Mouse (Mus musculus) neutrophil, adult 5-6 weeks (primary cell): ENCODE data around the gene Foxn3. TPM values are rescaled to one million over a fixed set of nuclear protein-coding genes. Genes with fewer than 3 reads are reported as not detected.

Source experiments
- ATAC-seq: fragments of 151-379, 151-347 bp; 2 replicates; pipeline ENCODE4 v1.8.0; 2017; ENCODE audit warnings: mild to moderate bottlenecking, moderate TSS enrichment; ENCODE audit not compliant: insufficient number of reproducible peaks, poor library complexity, low FRiP score, severe bottlenecking; ENCODE audit errors: extremely low read depth
- total RNA-seq: library from RNA; stranded (forward); fragments of 200-1000 nt; gene quantifications from 2 replicates; pipeline ENCODE4 v1.2.3, GENCODE M21; 2017

Foxn3 gene
- total RNA-seq, 1 experiment from 2014 or later, result 92.8 TPM

DNA sequence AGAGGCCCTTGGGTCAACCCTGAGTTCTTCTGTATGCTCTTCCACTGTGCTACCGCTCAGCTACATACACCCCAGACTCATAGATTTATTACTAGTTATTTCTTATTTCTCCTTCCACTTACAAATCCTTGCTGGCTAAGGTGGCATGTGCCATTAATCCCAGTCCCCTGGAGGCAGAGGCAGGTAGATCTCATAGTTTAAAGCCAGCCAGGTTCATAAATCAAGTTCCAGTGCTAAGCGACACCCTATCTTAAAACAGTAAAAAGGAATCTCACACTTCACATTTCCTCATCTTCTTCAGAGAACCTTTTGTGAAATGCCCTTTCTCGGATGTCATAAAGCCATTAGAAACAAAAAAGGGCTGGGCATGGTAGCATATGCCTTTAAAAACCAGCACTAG is 120.6 kb downstream of the Foxn3 start:
- ATAC-seq, result no peak

DNA sequence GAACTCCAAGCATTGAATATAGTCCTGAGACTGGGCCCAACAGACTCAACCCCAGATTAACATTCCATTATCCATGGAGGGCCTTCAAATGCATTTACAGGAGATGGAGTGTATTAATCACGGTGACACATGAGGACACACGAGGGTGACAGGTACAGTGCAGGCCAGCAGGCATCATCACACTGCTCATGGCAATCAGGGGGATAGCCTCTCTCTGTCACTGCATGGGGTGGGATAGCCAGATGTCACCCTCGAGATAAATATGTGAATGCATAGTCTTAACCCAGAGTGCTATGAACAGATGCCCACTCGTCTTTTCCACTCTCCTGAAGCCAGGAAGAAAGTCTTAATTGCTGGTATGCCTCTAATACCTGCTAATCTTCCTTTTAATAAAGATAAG is 122.4 kb downstream of the Foxn3 start:
- ATAC-seq, result no peak

DNA sequence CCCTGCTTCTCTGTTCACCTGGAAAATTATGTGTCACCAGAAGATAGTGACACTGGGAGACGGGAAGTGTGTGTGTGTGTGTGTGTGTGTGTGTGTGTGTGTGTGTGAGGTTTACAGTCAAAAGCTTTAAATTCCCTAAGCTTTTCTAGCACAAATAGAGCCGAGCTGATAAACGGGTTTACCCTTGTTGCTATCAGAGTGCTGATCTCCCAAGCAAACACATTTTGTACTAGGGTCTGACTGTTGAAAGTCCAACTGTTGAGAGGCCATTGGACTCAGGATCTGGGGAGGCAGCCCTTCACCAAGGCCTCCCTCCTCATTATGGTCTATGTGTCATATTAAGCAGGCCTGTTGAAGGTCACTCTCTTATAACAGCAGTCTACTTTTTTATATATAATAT is 123.4 kb downstream of the Foxn3 start:
- no peak for ATAC-seq

DNA sequence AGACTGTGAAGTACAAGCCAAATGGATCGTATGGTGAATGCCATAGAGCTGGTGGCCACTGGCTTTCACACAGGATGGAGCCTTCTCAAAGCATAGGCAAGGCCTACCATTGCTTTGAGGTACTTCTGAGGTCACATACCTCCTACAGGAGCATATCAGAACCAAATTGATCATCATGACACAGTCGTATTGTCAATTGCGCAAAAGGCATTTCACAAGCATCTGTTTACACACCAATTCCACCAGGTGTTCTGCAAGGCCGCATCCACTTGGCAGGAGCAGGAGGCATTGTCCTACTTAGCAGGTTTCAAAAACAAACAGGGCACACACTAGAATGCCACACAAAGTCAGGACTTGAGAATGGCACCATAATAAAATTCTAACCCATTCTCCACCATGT is 128.2 kb downstream of the Foxn3 start:
- ATAC-seq, result no peak

DNA sequence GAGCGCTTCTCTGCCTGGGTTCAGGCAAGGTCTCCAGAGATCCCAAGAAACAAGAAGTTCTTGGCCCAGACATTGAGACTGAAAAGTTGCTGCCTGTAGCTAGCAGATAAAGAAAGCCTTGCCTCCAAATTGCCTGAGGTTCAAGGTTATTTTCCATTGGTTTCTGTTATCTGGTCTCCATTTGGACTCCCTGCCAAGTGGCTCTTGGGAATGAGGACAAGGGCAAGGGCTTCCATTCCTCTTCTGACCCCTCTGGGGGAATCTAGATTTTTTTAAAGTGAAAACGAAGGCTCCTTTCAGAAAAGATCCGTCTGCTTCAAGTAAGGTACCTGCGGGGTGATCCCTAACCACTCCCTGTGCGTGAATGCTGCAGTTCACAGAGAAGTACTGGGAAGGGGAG is 130.0 kb downstream of the Foxn3 start:
- no peak for ATAC-seq

DNA sequence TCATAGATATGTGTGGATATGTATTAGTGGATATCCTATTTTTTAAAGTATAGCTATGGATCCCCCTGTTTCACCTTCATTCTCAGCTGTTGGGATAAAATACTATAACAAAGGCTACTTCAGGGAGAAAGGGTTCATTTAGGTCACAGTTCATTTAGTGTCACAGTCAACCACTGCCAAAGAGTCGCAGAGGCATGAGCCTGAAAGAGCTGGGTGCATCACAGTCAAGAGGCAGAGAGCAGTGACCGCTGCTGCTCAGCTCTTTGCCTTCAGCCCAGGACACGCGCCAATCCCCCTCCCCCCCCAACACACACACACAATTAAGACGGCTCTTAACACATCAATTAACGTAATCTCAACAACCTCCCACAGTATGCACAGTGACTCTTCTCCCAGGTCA is 131.8 kb downstream of the Foxn3 start:
- no peak for ATAC-seq

DNA sequence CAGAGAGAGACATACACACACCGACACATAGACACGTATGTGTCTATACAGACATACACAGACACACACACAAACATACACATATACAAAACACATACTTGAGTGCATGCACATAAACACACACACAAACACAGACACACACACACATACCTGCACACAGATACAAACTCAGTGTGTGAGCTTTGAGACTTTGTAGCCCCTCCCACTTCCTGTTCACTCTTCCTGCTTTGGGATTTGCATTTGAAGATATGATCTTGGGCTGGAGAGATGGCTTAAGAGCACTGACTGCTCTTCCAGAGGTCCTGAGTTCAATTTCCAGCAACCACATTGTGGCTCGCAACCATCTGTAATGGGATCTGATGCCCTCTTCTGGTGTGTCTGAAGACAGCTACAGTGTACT is 132.4 kb downstream of the Foxn3 start:
- no peak for ATAC-seq

DNA sequence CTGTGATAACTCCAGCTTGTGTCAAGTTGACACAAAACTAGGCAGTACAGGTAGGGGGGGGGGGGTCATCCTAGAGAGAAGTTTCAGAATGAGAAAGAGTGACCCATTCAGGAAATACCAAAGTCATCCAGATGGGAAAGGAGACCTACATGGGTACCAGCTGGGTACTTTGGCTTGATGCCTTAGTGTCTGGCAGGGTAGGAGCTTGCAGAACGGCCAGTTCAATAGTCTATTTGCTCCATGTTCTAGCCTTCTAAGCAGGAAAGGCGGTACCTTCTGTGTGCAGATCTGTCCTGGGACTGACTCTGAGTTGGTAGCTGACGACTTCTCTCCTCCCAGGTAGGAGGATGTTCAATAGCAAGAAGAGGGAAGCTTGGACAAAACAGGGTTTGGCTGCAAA is 134.3 kb downstream of the Foxn3 start:
- no peak for ATAC-seq

DNA sequence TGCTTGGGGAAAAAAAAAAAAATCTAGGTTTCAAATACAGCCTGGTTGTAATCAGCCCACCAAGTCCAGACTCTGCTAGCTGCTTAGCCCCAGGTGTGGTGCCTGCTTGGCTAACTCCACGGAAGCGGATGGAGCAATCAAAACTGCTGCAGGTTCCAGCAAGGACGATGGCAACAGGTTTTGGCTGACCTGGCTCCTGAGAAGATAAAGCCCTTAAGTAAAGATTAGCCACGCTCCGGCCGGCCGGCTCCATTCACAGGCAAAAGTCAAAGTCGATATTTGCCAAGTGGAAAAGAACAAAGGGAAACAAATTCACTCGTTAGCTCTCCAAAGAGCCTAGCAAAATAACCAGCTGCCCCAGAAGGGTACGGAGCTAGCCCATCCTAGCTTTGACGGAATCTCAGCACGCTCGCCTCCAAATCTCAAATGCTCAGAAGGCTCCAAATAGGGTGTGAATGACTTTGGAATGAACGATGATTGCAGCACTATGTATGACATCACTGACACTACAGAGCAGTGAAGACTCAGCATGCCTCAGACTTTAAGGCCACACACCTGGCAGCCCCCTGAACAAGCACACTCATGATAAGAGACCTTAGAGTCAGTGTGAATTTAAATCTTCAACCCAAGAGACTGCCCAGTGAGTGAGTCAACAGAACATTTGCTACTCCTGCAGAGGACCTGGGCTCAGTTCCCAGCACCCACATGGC is 137.0 kb downstream of the Foxn3 start:
- ATAC-seq, result no peak

DNA sequence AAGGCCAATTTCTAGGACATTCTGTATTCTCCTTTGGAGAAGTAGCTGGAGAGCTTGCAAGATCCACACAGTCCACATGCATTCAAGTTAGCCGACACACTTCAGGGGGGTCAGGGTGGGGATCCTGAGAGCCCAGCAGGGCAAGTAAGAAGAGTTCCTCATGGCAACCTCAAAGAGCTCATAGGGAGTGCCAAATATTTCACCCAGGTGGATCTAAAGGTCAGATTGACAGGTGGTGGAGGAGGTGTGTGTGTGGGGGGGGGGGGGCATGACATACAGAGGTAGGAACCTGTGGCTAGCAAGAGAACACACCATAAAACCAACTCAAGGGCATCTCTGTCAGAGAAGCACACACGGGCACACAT is 144.0 kb downstream of the Foxn3 start:
- no peak for ATAC-seq

DNA sequence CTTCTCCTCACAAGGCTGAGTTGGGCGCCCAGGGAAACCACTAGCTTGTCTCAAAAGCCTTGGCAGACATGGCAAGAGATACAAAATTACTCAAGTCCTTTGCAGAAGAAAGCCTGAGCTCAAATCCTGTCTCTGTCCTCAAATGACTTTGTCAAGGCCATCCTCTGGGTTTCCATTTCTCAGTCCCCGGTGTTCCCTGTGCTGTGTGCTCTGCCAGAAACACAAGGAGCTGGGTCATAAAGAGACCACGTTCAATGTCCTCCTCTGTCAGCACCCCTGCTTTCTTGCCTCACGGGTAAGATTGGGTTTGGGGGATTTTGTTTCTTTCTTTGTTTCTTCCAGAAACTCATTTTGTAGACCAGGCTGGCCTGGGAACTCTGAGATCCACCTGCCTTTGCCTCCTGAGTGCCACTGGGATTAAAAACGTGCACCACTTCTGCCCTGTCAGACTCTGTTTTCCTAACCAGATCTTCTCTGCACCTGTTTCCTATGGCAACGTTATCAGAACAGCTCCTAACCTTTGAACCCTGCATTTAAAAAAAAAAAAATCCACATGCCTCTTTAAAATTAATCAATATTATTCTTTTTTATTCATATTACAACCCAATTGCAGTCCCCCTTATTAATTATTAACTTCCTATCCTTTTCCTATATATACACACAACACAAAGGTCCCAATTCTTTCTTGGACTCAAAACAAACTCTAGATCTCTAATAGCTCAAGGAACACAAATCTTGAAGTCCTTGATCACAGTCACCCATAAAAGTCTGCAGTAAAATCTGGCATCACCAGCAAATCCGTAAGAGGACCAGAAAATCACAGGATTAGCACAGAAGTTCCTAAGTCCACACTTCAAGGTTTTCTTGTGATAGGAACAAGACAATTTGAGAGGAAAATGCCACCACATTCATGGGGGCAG is 144.6 kb downstream of the Foxn3 start:
- no peak for ATAC-seq

DNA sequence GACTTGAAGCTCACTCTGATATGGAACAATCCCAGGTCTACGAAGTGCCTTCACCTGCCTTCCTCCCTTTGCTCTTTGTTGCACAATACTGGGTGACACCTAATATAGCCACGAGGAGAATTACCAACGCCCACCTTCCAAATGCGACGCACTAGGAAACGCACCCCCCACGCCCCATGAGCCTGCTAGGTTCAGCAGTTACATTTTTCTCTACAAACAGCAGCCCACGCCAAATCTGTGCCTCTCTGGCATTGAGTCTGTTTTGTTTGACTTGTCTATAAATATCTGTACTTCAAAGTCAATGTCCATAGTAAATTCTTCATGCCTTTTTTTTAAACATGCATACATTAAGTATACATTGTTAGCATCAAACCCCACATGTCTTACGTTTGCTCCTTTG is 145.5 kb downstream of the Foxn3 start:
- ATAC-seq, result no peak

DNA sequence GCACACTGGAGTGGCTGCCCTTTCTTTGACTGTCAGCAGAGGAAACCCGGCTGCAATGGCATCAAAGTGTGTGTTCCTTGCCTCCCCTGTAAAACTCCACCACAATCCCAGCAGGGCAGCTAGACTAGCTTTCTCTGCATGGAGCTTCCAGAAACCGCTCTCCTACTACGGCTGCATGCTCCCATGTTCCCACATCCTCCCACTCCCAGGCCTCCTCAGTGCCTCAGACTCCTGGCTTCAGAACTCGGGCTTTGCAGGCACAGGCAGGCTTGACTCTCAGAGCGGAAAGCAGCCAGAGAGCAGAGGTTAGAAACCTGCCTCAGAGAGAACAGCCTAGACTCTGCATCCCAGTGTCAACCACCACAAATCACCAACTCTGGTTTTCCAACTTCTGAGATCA is 147.8 kb downstream of the Foxn3 start:
- no peak for ATAC-seq

DNA sequence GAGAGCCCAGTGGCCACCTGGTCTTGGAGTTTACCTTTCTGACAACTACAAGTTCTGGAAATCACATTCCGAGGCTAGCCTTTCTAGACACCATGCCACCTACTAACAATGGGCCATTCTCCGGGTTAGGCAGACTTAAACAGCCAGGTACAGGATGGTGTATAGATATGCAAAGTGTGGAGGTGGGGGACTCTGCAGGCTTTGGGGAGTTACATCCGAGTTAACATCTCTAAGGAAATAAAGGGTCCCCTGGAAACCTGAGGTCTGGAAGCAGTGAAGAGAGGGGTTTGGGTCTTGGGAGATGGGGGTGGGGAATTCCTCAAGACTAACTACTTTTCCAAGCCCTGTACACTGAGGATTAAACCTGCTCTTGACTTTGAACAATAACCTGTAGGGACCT is 150.9 kb downstream of the Foxn3 start:
- no peak for ATAC-seq

DNA sequence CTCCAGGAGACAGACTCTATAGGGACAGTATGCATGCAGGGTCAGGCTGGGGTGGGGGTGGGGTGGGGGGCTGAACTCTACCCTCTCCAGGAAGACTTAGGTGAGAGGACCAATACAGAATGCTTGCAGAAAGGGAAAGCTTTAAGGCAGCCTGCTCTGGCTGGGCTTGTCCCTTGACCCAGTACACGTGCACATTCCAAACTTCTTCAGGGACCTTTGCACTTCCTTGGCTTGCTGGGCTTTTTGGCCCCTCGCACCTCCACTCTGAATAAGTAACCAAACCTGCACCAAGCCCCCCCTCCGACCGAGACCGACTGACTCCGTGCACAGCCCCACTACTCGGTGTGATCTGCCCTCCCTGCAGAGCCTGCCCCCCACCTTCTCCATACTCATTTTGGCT is 151.3 kb downstream of the Foxn3 start:
- no peak for ATAC-seq

DNA sequence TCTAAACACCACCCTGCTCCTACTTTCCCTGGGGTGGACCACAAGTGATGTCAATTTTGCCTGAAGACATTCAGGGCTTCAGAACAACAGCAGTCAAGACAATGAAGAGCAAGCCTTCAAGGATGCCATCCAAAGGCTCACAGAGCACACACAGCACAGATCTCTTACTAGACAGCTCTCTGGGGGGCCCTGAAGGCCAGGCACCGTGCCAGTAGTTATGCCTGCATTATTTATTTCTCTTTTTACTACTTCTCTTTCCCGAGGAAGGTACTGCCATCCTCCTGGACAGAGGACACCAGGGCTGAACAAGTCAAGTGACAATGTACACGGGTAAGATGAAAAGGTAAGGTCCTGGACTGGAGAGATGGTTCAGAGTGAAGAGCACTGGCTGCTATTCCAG is 154.7 kb downstream of the Foxn3 start:
- no peak for ATAC-seq

DNA sequence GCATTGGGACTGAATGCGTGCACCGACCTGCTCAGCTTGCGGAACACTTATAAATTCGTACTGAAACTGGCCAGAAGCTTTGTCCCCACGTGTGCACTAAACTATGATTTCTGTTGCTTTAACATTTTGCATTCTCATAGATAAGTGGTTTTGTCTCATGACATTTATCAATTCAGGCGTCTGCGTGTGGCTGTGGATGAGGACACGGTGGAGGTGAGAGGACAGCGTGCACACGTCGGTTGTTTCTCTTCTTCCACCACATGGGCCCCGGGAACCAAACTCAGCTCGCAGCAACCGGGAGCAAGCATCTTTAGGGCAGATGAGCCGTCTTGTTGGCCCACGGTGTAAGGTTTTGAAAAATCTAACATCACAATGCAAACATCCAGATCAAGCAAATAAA is 155.3 kb downstream of the Foxn3 start:
- ATAC-seq, result no peak

DNA sequence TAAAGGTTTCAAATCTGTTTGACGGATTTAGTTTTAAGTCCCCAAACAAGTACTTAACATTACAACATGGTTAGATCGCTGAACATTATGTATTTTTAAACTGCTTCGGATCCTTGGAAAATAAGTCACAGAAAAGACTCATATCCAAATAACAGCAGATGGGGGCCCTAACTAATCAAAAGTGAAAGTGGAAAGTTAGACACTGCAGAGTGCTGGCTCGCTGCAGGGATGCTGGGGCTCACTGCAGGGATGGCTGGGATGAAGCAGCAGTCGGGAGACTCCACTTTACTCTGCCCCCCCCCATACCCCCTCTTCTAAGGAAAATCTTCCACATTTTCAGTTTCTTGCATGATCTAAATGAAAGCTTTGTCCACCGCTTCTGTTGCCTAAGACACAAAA is 156.1 kb downstream of the Foxn3 start:
- ATAC-seq, result no peak

DNA sequence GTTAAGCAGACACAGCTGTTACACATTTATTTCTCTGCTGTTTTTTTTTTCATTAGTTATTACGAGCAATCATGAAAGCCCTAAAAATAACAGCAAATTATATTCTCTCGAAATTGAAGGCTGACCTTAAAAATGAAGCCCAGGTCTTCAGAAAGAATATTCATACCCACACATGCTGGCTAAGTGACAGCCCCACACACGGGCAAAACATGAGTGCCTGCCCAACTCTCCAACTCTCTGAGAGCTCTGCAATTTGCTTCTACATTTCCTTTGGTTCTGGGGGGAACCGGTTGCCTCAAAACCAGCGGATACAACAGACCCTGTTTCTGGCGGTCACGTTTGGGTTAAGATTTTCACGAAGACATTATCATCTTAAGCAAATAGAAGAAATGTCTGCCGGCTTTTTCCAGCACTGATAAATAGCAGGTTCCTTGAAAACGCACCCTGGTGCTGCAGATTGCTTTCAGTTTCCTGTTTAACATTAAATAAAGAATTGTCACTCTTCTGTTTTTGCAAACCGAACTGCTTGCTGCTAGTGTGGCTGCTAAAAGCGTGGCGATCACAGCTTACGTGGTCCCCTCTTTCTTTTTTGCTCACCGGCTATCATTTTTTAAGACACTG is 156.6 kb downstream of the Foxn3 start:
- ATAC-seq, result no peak

DNA sequence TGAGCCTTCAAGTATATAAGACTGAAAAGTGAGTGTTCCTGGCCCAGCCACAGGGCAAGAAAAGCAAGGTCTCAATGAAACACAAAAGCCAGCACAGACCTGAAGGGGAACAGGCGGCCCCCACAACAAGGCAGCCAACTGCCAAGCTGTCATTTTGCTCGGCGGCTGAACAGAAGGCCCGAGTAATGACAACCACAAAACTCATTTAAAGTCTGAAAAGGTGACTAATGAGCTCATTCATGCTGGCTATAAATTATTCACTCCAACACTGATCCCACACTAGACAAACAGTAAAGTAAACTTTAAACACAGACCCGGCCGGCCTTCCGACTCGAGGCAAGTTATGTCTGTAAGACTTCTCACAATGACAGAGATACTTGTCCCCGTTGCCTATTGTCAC is 157.1 kb downstream of the Foxn3 start:
- ATAC-seq, result no peak
